Mouse (Mus musculus) liver, adult 2 months (tissue): ENCODE measurements around the gene Relb.

Experiments used
- CTCF ChIP-seq: fragments of 200-500 bp; IDR thresholded peaks from 2 replicates; pipeline ENCODE4 v1.5.1; 2011; ENCODE audit warnings: low read depth, low read length, control low read depth
- POLR2A ChIP-seq: fragments of 200-500 bp; IDR thresholded peaks from 2 replicates; pipeline ENCODE4 v1.6.1; 2011; ENCODE audit warnings: low read length, control low read depth; ENCODE audit not compliant: insufficient read depth; ENCODE audit errors: extremely low read depth

DNA sequence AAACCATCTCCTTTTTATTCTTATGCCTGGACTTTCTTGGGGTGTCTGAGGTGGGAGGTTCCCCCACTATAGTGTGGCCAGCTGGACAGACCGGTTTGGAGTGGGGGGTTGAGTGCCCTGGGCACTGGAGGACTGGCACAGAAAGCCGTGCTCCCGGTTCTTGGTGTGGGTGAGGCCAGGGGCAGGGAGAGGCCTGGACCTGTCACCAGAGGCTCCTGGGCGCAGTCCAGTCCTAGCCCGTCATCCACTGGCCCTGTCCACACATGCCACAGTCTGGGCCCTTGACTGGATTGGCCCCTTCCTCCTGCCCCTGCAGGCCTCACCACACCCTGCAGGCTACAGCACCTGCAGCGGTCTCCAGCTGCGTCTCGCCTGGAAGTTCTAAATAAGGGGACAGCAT, 48.6 kb downstream of the Relb start:
- no peak for TF ChIP-seq CTCF
- no peak for TF ChIP-seq POLR2A
